Mouse (Mus musculus): ENCODE data around the gene 9930111J21Rik1.
"Not testable (repeated sequence)": the region's sequence is repeated elsewhere in the genome, so short reads cannot be mapped to it uniquely, and the experiment has no call there.

DNA sequence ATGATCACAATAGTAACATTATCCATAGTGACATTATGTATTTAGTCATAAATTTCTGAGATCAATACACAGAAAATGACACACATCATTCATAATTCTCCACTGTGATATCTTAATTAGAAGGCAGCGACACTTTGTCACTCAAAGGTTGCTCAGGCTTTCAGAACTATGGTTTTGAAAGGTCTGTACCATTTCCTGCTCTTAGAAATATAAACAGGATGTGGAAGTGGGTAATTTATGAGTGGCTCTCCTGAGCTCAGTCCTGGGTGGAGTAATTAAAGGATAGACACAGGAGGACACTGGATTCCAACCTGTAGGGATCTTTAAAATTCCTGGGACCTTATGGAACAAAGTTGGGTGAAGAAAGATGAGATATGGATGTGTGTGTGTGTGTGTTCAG lies 45.8 kb downstream of the 9930111J21Rik1 start:
- TF ChIP-seq CTCF (IDR thresholded peaks at IDR 0.05; ENCODE audit: borderline replicate concordance, control insufficient read depth, extremely low read depth, insufficient read depth, low read length, poor library complexity); POLR2A (IDR thresholded peaks at IDR 0.05; ENCODE audit: control insufficient read depth, extremely low read depth, insufficient read depth, low read length, poor library complexity): not testable (repeated sequence)
